Mouse (Mus musculus) testis, adult 10 weeks (tissue): ENCODE measurements around the gene Islr2. TPM values are rescaled to one million over a fixed set of nuclear protein-coding genes. Genes with fewer than 3 reads are reported as not detected.

Experiments used
- polyA plus RNA-seq: library from polyadenylated mRNA; stranded (reverse); fragments of 350-450 nt; fragmentation: Illumina TruSeq; extraction: RNeasy Lipid Tissue Mini Kit (QIAGEN cat#74804); gene quantifications from one replicate; pipeline ENCODE4 v1.2.3, GENCODE M21; 2014; ENCODE audit warnings: low read depth, low replicate concordance

The Islr2 gene
- 0.39 TPM for polyA plus RNA-seq

DNA sequence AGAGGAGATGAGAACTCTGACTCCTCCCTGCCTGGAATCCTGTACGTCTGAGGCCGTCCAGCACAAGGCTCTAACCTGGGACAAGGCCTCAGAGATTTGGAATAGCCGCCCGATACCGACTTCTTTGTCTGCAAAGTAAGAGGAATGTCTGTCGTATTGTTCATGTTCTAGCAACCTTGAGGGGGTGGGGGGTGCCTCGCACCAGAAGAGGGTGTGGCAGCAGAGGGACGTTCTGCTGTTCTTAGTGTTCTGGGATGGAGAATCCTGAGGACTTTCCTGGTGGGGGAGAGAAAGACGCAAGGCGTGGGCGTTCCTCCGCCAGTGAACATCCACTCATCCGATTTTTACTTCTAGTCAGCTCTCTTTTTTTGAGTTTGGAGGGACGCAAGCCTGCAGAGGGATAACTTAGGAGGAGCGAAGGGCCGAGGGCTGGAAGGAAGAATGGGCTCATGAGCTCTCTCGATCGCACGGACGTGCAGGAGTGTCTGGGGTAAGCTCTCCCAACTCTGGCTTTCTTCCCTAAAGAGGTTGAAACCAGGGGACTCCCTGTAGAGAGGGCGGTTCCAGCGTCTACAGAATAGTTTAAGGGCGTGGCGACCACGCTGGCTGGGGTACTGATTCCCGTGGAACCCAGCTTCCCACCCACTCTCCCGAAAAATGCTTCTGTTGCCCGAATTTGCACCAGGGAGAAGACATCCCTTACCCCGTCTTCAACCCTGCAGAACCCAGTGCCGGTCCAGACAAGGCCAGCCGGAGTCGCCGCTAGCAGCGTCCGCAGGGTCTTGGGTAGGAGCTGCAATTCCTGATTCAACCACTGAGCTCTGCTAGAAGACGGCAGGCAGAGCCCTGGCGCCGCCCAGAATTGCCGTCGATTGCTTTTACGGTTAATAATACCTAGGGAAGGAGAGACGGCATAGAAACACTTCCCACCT, at the start of gene Islr2, which contains the start of gene Islr:
Gene Islr2, minus strand, starts transcription at position 804 of the 932 bp plus-strand sequence.
Gene Islr, minus strand, starts transcription at position 791 of the 932 bp plus-strand sequence.

GRCm38 (mm10) chr9:58253033-58253804, 49.1 kb upstream of the Islr2 start, which contains the start of gene Stoml1:
Gene Stoml1 (plus strand): TSS chr9:58253164.

GRCm38 (mm10) chr9:58249592-58250192, 45.6 kb upstream of the Islr2 start, which contains the start of gene Pml:
Gene Pml (minus strand): TSS chr9:58249786.

Other genes with a start within 250 kb of the Islr2 start
- gene Cyp11a1, start 197.9 kb downstream of the Islr2 start, polyA plus RNA-seq, result 32.6 TPM
- 0.08 TPM for gene Stra6, start 140.5 kb downstream of the Islr2 start, polyA plus RNA-seq
- gene Ccdc33, start 85.5 kb downstream of the Islr2 start, polyA plus RNA-seq, result 16.1 TPM
- 0.35 TPM for gene Islr, start within 50 bp of the Islr2 start, polyA plus RNA-seq
- gene Pml, start 45.5 kb upstream of the Islr2 start, polyA plus RNA-seq, result 0.48 TPM
- gene Stoml1, start 48.8 kb upstream of the Islr2 start, polyA plus RNA-seq, result 3.7 TPM
- gene Loxl1, start 108.9 kb upstream of the Islr2 start, polyA plus RNA-seq, result 0.67 TPM
- 101 TPM for gene Tbc1d21, start 166.1 kb upstream of the Islr2 start, polyA plus RNA-seq